Mouse (Mus musculus): ENCODE results near the gene Vgf. TPM values are rescaled to one million over a fixed set of nuclear protein-coding genes. Genes with fewer than 3 reads are reported as not detected.

Vgf gene
- polyA plus RNA-seq (2012; ENCODE audit: low replicate concordance): not detected in 2 replicates

GRCm38 (mm10) chr5:137026092-137026491, at the start of gene Vgf:
Vgf (plus strand) TSS chr5:137026392.

GRCm38 (mm10) chr5:136986695-136987137, 39.5 kb upstream of the Vgf start, which contains the start of gene Plod3:
Plod3 (plus strand) TSS chr5:136987019.

GRCm38 (mm10) chr5:136987934-136988271, 38.3 kb upstream of the Vgf start, which contains the start of gene Znhit1:
Znhit1 (minus strand) TSS chr5:136988021.

DNA sequence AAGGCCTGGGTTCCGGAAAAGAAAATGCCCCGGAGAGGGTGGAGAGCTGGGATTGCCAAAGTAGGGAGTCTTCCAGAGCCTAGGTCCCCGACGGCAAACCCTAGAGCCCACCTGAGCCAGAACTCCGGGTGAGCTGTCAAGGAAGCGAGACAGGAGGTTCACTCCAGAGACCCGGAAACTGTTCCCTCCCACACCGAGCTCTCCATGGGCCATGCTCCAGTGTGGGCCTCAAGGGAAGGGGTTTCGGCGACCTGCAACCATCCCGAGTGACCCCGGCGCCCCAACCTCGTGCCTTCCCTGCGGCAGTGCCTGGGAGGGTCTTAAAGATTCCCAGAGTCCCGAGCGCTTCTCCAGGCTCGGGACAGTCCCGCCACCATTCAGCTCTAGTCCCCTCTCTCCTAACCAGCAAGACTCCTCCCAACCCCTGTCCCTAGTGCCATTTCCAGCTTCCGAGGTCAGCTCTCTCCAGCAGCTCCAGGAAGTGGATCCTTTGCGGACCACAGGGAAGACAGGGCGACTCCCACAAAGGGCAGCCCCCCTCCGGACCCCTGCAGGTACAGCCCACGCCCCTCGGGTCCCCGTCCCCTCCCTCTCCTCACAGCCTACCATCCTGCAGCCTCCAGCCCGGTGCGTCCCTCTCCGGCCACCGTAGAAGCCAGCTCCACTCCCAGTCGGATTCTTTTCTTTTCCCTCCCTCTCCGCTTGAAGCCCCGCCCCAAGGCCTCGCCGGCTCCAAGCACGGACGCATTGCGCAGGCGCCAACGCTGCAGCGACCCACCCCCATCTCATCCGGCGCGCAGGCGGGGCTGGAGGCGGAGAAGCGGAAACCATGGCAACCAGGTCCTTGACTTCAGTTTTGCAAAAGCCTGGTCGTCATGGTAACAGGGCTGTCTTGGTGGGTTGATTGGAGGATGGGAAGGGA, 19.5 kb downstream of the Vgf start, which contains the start of gene Ap1s1:
TSS of gene Ap1s1 (minus strand) at position 734 of the 922 bp plus-strand sequence.

DNA sequence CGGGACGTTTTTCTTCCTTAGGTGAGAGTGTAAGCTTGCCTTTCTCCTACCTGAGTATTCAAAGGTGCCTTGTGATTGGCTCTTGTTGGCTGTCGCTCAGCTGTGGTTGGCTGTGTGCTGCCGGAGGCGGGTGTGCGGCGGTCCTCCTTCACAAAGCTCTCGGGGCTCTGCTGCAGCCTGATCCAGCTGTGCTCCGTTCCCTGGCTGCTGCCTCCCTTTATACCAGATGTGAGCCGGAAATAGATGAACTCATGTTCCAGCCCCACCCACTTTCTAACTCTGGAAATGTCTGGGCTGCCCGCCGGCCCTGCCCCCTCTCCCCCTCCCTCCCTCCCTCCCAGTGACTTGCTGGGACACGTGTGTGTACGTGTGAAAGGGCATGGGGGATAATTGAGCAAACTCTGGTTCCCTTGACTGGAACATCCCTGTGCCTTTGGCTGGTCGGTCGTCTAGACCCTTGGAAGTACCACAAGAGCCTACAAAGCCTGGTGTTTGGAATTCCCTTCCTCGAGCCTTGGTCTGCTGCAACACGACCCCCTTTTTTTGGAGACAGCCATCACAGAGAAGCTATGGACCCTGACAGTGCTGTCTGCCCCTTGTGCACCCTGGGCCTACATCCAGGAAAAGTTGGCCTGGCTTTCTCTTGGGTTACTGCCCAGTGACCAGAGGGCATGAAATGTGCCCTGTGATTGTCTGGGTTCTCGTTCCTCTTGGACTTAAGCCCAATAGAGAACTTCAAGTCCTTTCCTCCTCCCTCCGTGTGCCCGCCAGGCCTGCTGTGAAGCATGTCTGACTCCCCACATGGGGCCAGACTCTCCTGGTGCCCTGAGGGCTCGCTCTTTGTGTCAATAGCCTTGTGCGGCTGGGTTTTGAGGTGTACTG, 46.1 kb downstream of the Vgf start, which contains the start of gene Serpine1:
TSS of gene Serpine1 (minus strand) at position 190 of the 882 bp plus-strand sequence.

Other genes with a start within 250 kb of the Vgf start
- gene Col26a1, start 143.2 kb upstream of the Vgf start, polyA plus RNA-seq (2012; ENCODE audit: low replicate concordance): 0.04 TPM in 1 of 2 replicates, not detected in the other
- gene Ift22, start 118.2 kb upstream of the Vgf start, polyA plus RNA-seq (2012; ENCODE audit: low replicate concordance): 1.7 and 10.7 TPM in 2 replicates
- gene Fis1, start 73.1 kb upstream of the Vgf start, polyA plus RNA-seq (2012; ENCODE audit: low replicate concordance): 756 and 1,463 TPM in 2 replicates
- 0.33 and 0.47 TPM in 2 replicates for gene Cldn15, start 59.8 kb upstream of the Vgf start, polyA plus RNA-seq (2012; ENCODE audit: low replicate concordance)
- gene Plod3, start 39.4 kb upstream of the Vgf start, polyA plus RNA-seq (2012; ENCODE audit: low replicate concordance): 45.6 and 123 TPM in 2 replicates
- 92.1 and 134 TPM in 2 replicates for gene Znhit1, start 38.4 kb upstream of the Vgf start, polyA plus RNA-seq (2012; ENCODE audit: low replicate concordance)
- gene Ap1s1, start 19.7 kb downstream of the Vgf start, polyA plus RNA-seq (2012; ENCODE audit: low replicate concordance): 43.9 and 74.6 TPM in 2 replicates
- not detected in 2 replicates for gene Serpine1, start 45.9 kb downstream of the Vgf start, polyA plus RNA-seq (2012; ENCODE audit: low replicate concordance)
- gene Trim56, start 89.8 kb downstream of the Vgf start, polyA plus RNA-seq (2012; ENCODE audit: low replicate concordance): 24.2 and 63.5 TPM in 2 replicates
- gene Muc3, start 122.9 kb downstream of the Vgf start, polyA plus RNA-seq (2012; ENCODE audit: low replicate concordance): not detected in 2 replicates
- gene Muc3a, start 186.0 kb downstream of the Vgf start, polyA plus RNA-seq (2012; ENCODE audit: low replicate concordance): 0.75 and 1.0 TPM in 2 replicates

Data from hematopoietic multipotent progenitor cell, adult 10-12 weeks (in vitro differentiated cells).